Mouse (Mus musculus): ENCODE measurements around the gene Bst1. TPM values are rescaled to one million over a fixed set of nuclear protein-coding genes. Genes with fewer than 3 reads are reported as not detected.

Gene Bst1
- 0.04 and 0.38 TPM in 2 replicates for polyA plus RNA-seq (2012; rRNA removed)

DNA sequence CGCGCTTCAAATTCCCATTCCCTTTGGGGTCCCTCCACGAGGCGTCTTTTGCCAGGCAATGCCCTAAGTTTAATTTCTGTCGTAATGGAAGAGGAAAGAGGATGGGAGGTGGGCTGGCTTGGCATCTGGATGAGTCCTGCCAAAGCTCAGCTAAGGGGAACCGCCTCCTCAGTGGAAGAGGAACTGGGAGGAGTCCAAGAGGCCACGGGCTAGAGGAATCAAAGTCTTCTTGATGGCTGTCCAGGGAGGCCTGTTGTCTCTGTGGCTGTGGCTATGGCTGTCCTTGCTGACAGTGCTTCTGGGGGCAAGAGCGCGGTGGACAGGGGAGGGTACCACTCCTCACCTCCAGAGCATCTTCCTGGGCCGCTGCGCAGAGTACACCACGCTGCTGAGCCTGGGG, at the start of gene Bst1:
Gene Bst1 (plus strand): TSS at position 191 of the 400 bp plus-strand sequence.
- no peak within 1 kb of the TSS for H3K27ac ChIP-seq (ENCODE audit: control insufficient read depth, insufficient read depth, low read depth, low read length)
- TF ChIP-seq POLR2A (IDR thresholded peaks at IDR 0.05; ENCODE audit: control insufficient read depth, low read depth, low read length) = no peak
- TF ChIP-seq CTCF (IDR thresholded peaks at IDR 0.05; ENCODE audit: control insufficient read depth, insufficient read depth, insufficient replicate concordance, low read depth, low read length) = no peak
- H3K4me1 ChIP-seq (ENCODE audit: control insufficient read depth, insufficient read depth, low read length) = no peaks in the 10 kb centered on the region; the same call in 1 of the 2 replicates
- H3K36me3 ChIP-seq (ENCODE audit: control insufficient read depth, insufficient read depth, low read length) = no peaks in the 10 kb centered on the region
- no peak within 1 kb of the TSS for H3K4me3 ChIP-seq (ENCODE audit: control insufficient read depth, low read depth, low read length)
- no peaks in the 10 kb centered on the region for H3K27me3 ChIP-seq (ENCODE audit: control insufficient read depth, insufficient read depth, low read length)

DNA sequence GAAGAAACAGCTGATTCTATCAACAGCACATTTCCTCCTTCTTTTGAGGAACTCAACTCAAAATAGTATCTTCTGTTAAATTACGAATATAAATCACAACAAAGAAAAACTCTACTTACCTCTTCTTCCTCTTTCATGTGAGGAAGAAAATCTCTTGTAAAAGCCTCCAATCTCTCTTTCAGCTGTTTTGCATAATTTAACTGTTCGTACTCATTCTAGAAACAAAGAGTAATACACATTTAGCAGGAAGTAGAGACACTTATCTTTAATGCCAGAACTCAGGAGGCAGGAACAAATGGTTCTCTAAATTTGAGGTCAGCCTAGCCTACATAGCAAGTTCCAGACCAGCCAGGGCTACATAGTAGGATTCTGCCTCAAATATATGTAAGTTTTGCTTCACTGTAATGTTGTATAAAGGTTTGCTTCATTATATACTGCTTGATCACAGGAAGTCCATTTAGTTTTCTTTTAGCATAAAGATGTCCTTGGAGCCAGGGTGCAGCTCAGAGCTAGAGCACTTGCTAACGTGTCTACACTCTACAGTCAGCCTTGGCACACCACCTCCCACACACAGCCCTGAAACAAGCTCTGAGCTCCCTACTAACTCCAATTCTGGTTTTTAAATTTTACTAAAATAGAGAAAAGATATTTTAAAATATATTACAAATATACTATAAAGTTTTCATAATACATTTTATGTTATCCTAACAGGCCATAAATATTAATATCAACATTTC, 47.9 kb upstream of the Bst1 start:
- Histone ChIP-seq H3K4me3 (ENCODE audit: control insufficient read depth, low read depth, low read length) (no peak overlapping the region), H3K27ac (ENCODE audit: control insufficient read depth, insufficient read depth, low read depth, low read length) (no peak overlapping the region), H3K27me3 (ENCODE audit: control insufficient read depth, insufficient read depth, low read length) (no peaks in the 10 kb centered on the region), H3K36me3 (ENCODE audit: control insufficient read depth, insufficient read depth, low read length) (no peaks in the 10 kb centered on the region), H3K4me1 (ENCODE audit: control insufficient read depth, insufficient read depth, low read length) (no peaks in the 10 kb centered on the region)
- no peak for TF ChIP-seq CTCF (IDR thresholded peaks at IDR 0.05; ENCODE audit: control insufficient read depth, insufficient read depth, insufficient replicate concordance, low read depth, low read length)
- TF ChIP-seq POLR2A (IDR thresholded peaks at IDR 0.05; ENCODE audit: control insufficient read depth, low read depth, low read length) = no peak

DNA sequence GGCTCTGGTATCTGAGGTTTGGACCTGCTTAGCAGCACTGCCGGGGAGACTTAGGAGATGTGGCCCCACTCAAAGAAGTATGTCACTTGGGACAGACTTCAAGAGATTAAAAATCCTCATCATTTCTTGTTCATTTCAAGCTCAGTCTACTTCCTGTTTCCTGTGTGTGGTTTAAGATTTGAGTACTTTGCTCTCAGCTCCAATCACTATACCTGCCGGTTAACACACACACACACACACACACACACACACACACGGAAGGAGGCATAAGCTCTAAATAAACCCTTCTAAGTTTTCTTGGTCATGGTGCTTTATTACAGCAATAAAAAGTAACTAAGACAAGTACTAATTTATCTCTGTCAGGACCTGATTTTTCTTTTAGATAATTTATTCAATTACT, 47.1 kb upstream of the Bst1 start:
- Histone ChIP-seq H3K4me3 (ENCODE audit: control insufficient read depth, low read depth, low read length) (no peak overlapping the region), H3K27ac (ENCODE audit: control insufficient read depth, insufficient read depth, low read depth, low read length) (no peak overlapping the region), H3K4me1 (ENCODE audit: control insufficient read depth, insufficient read depth, low read length) (no peaks in the 10 kb centered on the region), H3K27me3 (ENCODE audit: control insufficient read depth, insufficient read depth, low read length) (no peaks in the 10 kb centered on the region), H3K36me3 (ENCODE audit: control insufficient read depth, insufficient read depth, low read length) (no peaks in the 10 kb centered on the region)
- no peak for TF ChIP-seq POLR2A (IDR thresholded peaks at IDR 0.05; ENCODE audit: control insufficient read depth, low read depth, low read length)

DNA sequence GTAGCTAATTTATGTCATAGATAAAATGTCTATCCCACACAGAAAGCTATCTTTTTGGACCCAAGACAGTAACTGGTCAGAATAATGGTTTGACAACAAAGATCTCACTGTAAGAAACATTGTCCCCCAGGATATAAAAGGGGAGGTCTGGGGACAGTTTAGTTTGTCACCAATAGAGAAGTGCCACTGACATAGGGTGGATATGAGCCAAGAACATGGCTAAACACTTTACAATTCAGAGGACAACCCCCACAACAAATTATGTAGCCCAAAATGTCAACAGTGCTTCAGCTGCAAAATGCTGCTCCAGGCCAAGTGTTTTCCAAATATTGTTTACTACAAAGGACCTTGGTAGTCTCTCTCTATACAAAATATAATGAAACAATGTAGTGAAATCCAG, 42.3 kb upstream of the Bst1 start:
- no peak overlapping the region for H3K4me3 ChIP-seq (ENCODE audit: control insufficient read depth, low read depth, low read length)
- no peak for TF ChIP-seq POLR2A (IDR thresholded peaks at IDR 0.05; ENCODE audit: control insufficient read depth, low read depth, low read length)
- TF ChIP-seq CTCF (IDR thresholded peaks at IDR 0.05; ENCODE audit: control insufficient read depth, insufficient read depth, insufficient replicate concordance, low read depth, low read length) = no peak
- H3K36me3 ChIP-seq (ENCODE audit: control insufficient read depth, insufficient read depth, low read length) = no peaks in the 10 kb centered on the region
- H3K4me1 ChIP-seq (ENCODE audit: control insufficient read depth, insufficient read depth, low read length) = no peaks in the 10 kb centered on the region
- no peaks in the 10 kb centered on the region for H3K27me3 ChIP-seq (ENCODE audit: control insufficient read depth, insufficient read depth, low read length)
- H3K27ac ChIP-seq (ENCODE audit: control insufficient read depth, insufficient read depth, low read depth, low read length) = no peak overlapping the region

DNA sequence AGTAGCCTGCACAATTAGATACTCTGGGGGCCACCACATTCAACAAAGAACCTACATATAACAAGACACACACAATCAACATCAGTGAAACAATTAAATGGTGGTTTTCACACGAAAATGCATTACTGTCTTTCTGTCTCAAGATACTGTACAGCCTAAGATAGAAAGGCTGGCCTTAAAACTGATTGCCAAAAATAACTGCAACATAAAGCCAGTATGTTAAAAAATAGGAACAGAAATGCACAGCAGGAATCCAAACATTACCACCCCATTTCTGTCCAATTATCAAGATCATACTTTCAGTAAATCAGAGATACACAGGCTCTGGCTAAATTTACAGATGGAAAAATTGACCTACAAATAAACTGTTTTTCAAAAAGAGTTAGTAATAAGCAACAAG, 41.7 kb upstream of the Bst1 start:
- Histone ChIP-seq H3K36me3 (ENCODE audit: control insufficient read depth, insufficient read depth, low read length) (no peaks in the 10 kb centered on the region), H3K4me3 (ENCODE audit: control insufficient read depth, low read depth, low read length) (no peak overlapping the region), H3K4me1 (ENCODE audit: control insufficient read depth, insufficient read depth, low read length) (no peaks in the 10 kb centered on the region), H3K27me3 (ENCODE audit: control insufficient read depth, insufficient read depth, low read length) (no peaks in the 10 kb centered on the region), H3K27ac (ENCODE audit: control insufficient read depth, insufficient read depth, low read depth, low read length) (no peak overlapping the region)
- TF ChIP-seq POLR2A (IDR thresholded peaks at IDR 0.05; ENCODE audit: control insufficient read depth, low read depth, low read length) = no peak

DNA sequence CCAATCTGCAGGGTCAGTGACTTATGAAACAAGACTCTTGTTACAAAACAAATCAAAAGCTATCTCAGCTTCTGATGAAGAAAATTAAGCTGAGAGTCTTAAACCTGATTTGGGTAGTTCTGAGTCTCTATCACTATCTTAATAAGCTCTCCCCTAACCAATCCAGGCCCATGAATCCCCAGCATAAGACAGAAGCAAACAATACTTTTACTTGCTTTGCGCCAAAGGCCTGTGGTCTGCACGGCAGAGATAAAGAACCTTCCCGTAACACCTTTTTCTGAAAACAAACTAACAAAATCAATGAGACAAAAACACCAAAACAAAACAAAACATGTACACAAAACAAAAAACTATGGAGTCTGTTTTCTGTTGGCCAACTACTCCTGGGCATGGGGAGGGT, 40.1 kb upstream of the Bst1 start:
- no peaks in the 10 kb centered on the region for H3K36me3 ChIP-seq (ENCODE audit: control insufficient read depth, insufficient read depth, low read length)
- H3K27ac ChIP-seq (ENCODE audit: control insufficient read depth, insufficient read depth, low read depth, low read length) = no peak overlapping the region
- H3K4me1 ChIP-seq (ENCODE audit: control insufficient read depth, insufficient read depth, low read length) = no peaks in the 10 kb centered on the region
- H3K27me3 ChIP-seq (ENCODE audit: control insufficient read depth, insufficient read depth, low read length) = no peaks in the 10 kb centered on the region
- H3K4me3 ChIP-seq (ENCODE audit: control insufficient read depth, low read depth, low read length) = no peak overlapping the region
- TF ChIP-seq CTCF (IDR thresholded peaks at IDR 0.05; ENCODE audit: control insufficient read depth, insufficient read depth, insufficient replicate concordance, low read depth, low read length) = no peak
- no peak for TF ChIP-seq POLR2A (IDR thresholded peaks at IDR 0.05; ENCODE audit: control insufficient read depth, low read depth, low read length)

DNA sequence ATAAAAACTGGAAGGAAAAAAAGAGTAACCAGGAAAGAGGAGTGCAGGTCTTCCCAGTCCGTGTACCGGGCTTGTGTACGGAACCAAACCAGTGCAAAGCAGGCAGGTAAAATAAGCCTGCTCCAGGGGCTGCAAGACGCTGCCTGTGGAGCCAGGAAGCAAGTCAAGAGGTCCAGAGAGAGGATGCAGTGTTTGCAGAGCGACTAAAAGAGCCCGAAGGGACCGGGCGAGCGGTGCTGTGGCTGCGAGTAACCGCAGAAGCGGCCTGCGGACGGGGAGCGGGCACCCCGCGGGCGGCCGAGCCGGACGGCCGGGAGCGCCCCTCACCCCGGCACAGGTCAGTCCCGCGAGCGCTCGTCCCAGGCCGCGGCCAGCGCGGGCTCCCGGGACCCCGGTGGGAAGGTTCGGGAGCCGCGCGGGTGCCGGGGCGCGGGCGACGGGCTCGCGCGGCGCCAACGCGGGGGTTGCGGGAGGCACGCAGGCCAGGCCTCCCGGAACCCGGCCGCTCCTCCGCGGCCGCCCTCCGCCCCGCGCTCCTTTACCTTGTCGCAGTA, 37.2 kb upstream of the Bst1 start:
- peak overlapping the region; percentile 98 for H3K27ac ChIP-seq (ENCODE audit: control insufficient read depth, insufficient read depth, low read depth, low read length)
- no peaks in the 10 kb centered on the region for H3K27me3 ChIP-seq (ENCODE audit: control insufficient read depth, insufficient read depth, low read length)
- H3K4me3 ChIP-seq (ENCODE audit: control insufficient read depth, low read depth, low read length) = peak overlapping the region; percentile 98
- no peaks in the 10 kb centered on the region for H3K4me1 ChIP-seq (ENCODE audit: control insufficient read depth, insufficient read depth, low read length)
- H3K36me3 ChIP-seq (ENCODE audit: control insufficient read depth, insufficient read depth, low read length) = no peaks in the 10 kb centered on the region
- TF ChIP-seq CTCF (IDR thresholded peaks at IDR 0.05; ENCODE audit: control insufficient read depth, insufficient read depth, insufficient replicate concordance, low read depth, low read length) (no peak), POLR2A (IDR thresholded peaks at IDR 0.05; ENCODE audit: control insufficient read depth, low read depth, low read length) (no peak)

All from testis, adult 2 months (tissue).